Mouse (Mus musculus) brown adipose tissue, adult 24 weeks (tissue): ENCODE measurements around the gene 2210016L21Rik. TPM values are rescaled to one million over a fixed set of nuclear protein-coding genes. Genes with fewer than 3 reads are reported as not detected.
"Not testable (repeated sequence)": the region's sequence is repeated elsewhere in the genome, so short reads cannot be mapped to it uniquely, and the experiment has no call there.

Experiments used
- H3K27ac ChIP-seq: fragments of 200-500 bp; replicated peaks from 2 replicates; pipeline ENCODE4 v1.5.1; 2012; ENCODE audit warnings: low read depth, mild to moderate bottlenecking, low read length
- H3K4me1 ChIP-seq: fragments of 200-500 bp; 2 replicates; pipeline ENCODE4 v1.6.1; 2012; ENCODE audit warnings: low read length, mixed read lengths; ENCODE audit not compliant: control insufficient read depth, insufficient read depth, insufficient read length
- H3K4me3 ChIP-seq: fragments of 200-500 bp; 2 replicates; pipeline ENCODE4 v1.5.1; 2012; ENCODE audit warnings: low read depth, mild to moderate bottlenecking, low read length, moderate library complexity; ENCODE audit not compliant: insufficient read depth
- polyA plus RNA-seq: library from polyadenylated mRNA; stranded (reverse); fragments of >200 nt; gene quantifications from 2 replicates; pipeline ENCODE4 v1.2.4, GENCODE M21; 2012; ENCODE audit not compliant: missing spikeins, insufficient read depth, insufficient read length

The 2210016L21Rik gene
- 11.2 and 11.3 TPM in 2 replicates for polyA plus RNA-seq

GRCm38 (mm10) chr5:114942074-114942765, at the start of gene 2210016L21Rik:
2210016L21Rik (plus strand) TSS chr5:114942158.
- H3K27ac ChIP-seq, result no peak within 1 kb of the TSS
- H3K4me1 ChIP-seq, result no peaks in the 10 kb centered on the region
- peak within 1 kb of the TSS; percentile 92 for H3K4me3 ChIP-seq

- H3K4me1 ChIP-seq, result 0 out of 2 replicates have a peak, but pooled peaks cover 2% of the 10 kb centered on the region
- no peak overlapping the region for H3K27ac ChIP-seq
- H3K4me3 ChIP-seq, result no peak overlapping the region
These were observed 46.4 kb upstream of the 2210016L21Rik start for GRCm38 (mm10) chr5:114895542-114895941.

GRCm38 (mm10) chr5:114896688-114897373, 45.1 kb upstream of the 2210016L21Rik start, which contains the start of gene Oasl2:
Oasl2 (plus strand) TSS chr5:114896936.
- H3K4me1 ChIP-seq, result 0 out of 2 replicates have a peak, but pooled peaks cover 2% of the 10 kb centered on the region
- peak within 1 kb of the TSS; percentile 70 for H3K4me3 ChIP-seq
- H3K27ac ChIP-seq, result peak within 1 kb of the TSS; percentile 90

GRCm38 (mm10) chr5:114897374-114897793, 44.6 kb upstream of the 2210016L21Rik start:
- Histone ChIP-seq H3K27ac (peak overlapping the region; percentile 90), H3K4me1 (0 out of 2 replicates have a peak, but pooled peaks cover 2% of the 10 kb centered on the region), H3K4me3 (peak overlapping the region; percentile 70)

GRCm38 (mm10) chr5:114898857-114899256, 43.1 kb upstream of the 2210016L21Rik start:
- Histone ChIP-seq H3K27ac (no peak overlapping the region; the same call in 1 of the 2 replicates), H3K4me3 (peak overlapping the region; percentile 29), H3K4me1 (0 out of 2 replicates have a peak, but pooled peaks cover 2% of the 10 kb centered on the region)

- H3K4me3 ChIP-seq, result no peak overlapping the region
- no peaks in the 10 kb centered on the region for H3K4me1 ChIP-seq
- H3K27ac ChIP-seq, result no peak overlapping the region
These were observed 39.5 kb upstream of the 2210016L21Rik start for GRCm38 (mm10) chr5:114902413-114902812.

GRCm38 (mm10) chr5:114908598-114909305, 33.2 kb upstream of the 2210016L21Rik start:
- H3K27ac ChIP-seq, result no peak overlapping the region
- H3K4me3 ChIP-seq, result no peak overlapping the region
- no peaks in the 10 kb centered on the region for H3K4me1 ChIP-seq

GRCm38 (mm10) chr5:114913686-114914085, 28.3 kb upstream of the 2210016L21Rik start:
- H3K4me3 ChIP-seq, result no peak overlapping the region
- no peak overlapping the region for H3K27ac ChIP-seq
- H3K4me1 ChIP-seq, result no peaks in the 10 kb centered on the region

GRCm38 (mm10) chr5:114914855-114915254, 27.1 kb upstream of the 2210016L21Rik start:
- H3K4me1 ChIP-seq, result no peaks in the 10 kb centered on the region
- no peak overlapping the region for H3K4me3 ChIP-seq
- no peak overlapping the region for H3K27ac ChIP-seq

- no peak overlapping the region for H3K27ac ChIP-seq
- no peak overlapping the region for H3K4me3 ChIP-seq
- H3K4me1 ChIP-seq, result no peaks in the 10 kb centered on the region
These were observed 26.1 kb upstream of the 2210016L21Rik start for GRCm38 (mm10) chr5:114915854-114916253.

GRCm38 (mm10) chr5:114916777-114917176, 25.2 kb upstream of the 2210016L21Rik start:
- no peak overlapping the region for H3K4me3 ChIP-seq
- no peaks in the 10 kb centered on the region for H3K4me1 ChIP-seq
- H3K27ac ChIP-seq, result no peak overlapping the region

GRCm38 (mm10) chr5:114917357-114917756, 24.6 kb upstream of the 2210016L21Rik start:
- H3K4me3 ChIP-seq, H3K27ac ChIP-seq, H3K4me1 ChIP-seq: not testable (repeated sequence)

GRCm38 (mm10) chr5:114921551-114922365, 20.2 kb upstream of the 2210016L21Rik start:
- Histone ChIP-seq H3K4me3 (0 out of 2 replicates have a peak overlapping the region, but pooled peaks have one; percentile 5), H3K4me1 (0 out of 2 replicates have a peak, but pooled peaks cover 2% of the 10 kb centered on the region), H3K27ac (peak overlapping the region; percentile 17; the same call in 1 of the 2 replicates)

- Histone ChIP-seq H3K4me3 (no peak overlapping the region), H3K27ac (peak overlapping the region; percentile 17; the same call in 1 of the 2 replicates), H3K4me1 (0 out of 2 replicates have a peak, but pooled peaks cover 2% of the 10 kb centered on the region)
These were observed 19.6 kb upstream of the 2210016L21Rik start for GRCm38 (mm10) chr5:114922366-114922731.
